Mouse (Mus musculus) ES-Bruce4 (cell line): Measurements from ENCODE around the gene Ppp2r5e.

ENCODE experiments used
- EP300 ChIP-seq: IDR thresholded peaks from 2 replicates; pipeline ENCODE4 v1.6.1; 2011; ENCODE audit warnings: low read depth, low read length; ENCODE audit not compliant: insufficient read depth
- POLR2A ChIP-seq: IDR thresholded peaks from one replicate; pipeline ENCODE4 v1.8.1; 2011; ENCODE audit warnings: low read length; ENCODE audit not compliant: insufficient read depth

GRCm38 (mm10) chr12:75429685-75430396 lies 166.2 kb downstream of the Ppp2r5e start:
- no peak for TF ChIP-seq POLR2A
- TF ChIP-seq EP300, result no peak
